Mouse (Mus musculus) brain, embryonic 14.5 days (tissue): ENCODE measurements at regions not wholly inside any gene's neighbourhood (a gene's known extent, or its start where the extent isn't known, plus 50 kb on each side); places are given as distances from the start of the nearest gene placed in this dataset.

Source experiments
- CTCF ChIP-seq: fragments of 200-500 bp; IDR thresholded peaks from 2 replicates; pipeline ENCODE4 v1.5.1; 2012; ENCODE audit warnings: inconsistent platforms, mild to moderate bottlenecking, moderate library complexity, borderline replicate concordance; ENCODE audit not compliant: insufficient read depth, insufficient read length; ENCODE audit errors: extremely low read depth
- POLR2A ChIP-seq: fragments of 200-500 bp; IDR thresholded peaks from 2 replicates; pipeline ENCODE4 v1.6.1; 2012; ENCODE audit warnings: mild to moderate bottlenecking, inconsistent platforms, borderline replicate concordance; ENCODE audit not compliant: poor library complexity, insufficient read depth, insufficient read length, severe bottlenecking; ENCODE audit errors: extremely low read depth

GRCm38 (mm10) chr7:111843715-111844114 lies 63.9 kb upstream of the Galnt18 start:
- TF ChIP-seq POLR2A (no peak), CTCF (no peak)
